Mouse (Mus musculus) G1E (cell line): Measurements from ENCODE around the gene Kdm1a.

ENCODE experiments used
- CTCF ChIP-seq: IDR thresholded peaks from 2 replicates; pipeline ENCODE4 v1.5.1; 2012; ENCODE audit warnings: low read depth, low read length, inconsistent platforms, mixed read lengths
- GATA2 ChIP-seq: IDR thresholded peaks from 2 replicates; pipeline ENCODE4 v1.6.1; 2012; ENCODE audit warnings: low read depth, low read length, inconsistent platforms, borderline replicate concordance
- POLR2AphosphoS5 ChIP-seq: IDR thresholded peaks from 2 replicates; pipeline ENCODE4 v1.6.1; 2012; ENCODE audit warnings: low read depth, low read length, inconsistent platforms; ENCODE audit not compliant: insufficient replicate concordance

- no peak for TF ChIP-seq CTCF
- no peak for TF ChIP-seq POLR2AphosphoS5
- TF ChIP-seq GATA2: no peak
These were observed 36.4 kb upstream of the Kdm1a start for GRCm38 (mm10) chr4:136638890-136639289.
